Mouse (Mus musculus): ENCODE results near the gene Egfr.

DNA sequence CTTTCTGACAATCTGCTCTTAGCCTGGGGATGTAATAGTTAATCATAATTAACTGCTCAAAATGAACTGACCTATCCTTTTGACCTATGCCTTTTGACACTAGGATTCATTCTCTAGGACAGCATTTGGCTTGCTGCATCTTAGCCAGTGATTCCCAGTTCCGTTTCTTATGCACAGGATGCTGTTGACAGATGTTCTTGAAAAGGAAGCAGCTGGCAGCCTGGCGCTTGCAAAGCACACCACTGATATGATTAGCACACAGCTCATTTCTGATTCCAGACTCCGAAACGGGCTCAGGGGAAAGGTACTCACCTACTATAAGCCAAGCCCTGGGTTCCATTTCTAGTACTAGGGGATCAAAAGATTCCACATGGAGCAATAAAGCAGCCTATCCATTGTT is 20.7 kb downstream of the Egfr start:
- TF ChIP-seq GATA1 (IDR thresholded peaks at IDR 0.05; ENCODE audit: low read length): no peak
- no peak for TF ChIP-seq TAL1 (IDR thresholded peaks at IDR 0.05; ENCODE audit: low read length)

Measured in erythroblast, embryonic 14.5 days (primary cell).